Mouse (Mus musculus) thymus, adult 2 months (tissue): Measurements from ENCODE around the gene Atp11a. TPM values are rescaled to one million over a fixed set of nuclear protein-coding genes. Genes with fewer than 3 reads are reported as not detected.

Experiments
- DNase-seq: peaks from one replicate; pipeline ENCODE4 v3.0.0; 2021
- H3K27ac ChIP-seq: fragments of 200-500 bp; 2 replicates; pipeline ENCODE4 v1.5.1; 2012; ENCODE audit warnings: low read length, control low read depth; ENCODE audit not compliant: control insufficient read depth, insufficient read depth
- H3K27me3 ChIP-seq: fragments of 200-500 bp; 2 replicates; pipeline ENCODE4 v1.6.1; 2012; ENCODE audit warnings: mild to moderate bottlenecking, low read length, moderate library complexity, mixed read lengths; ENCODE audit not compliant: control insufficient read depth, insufficient read depth
- H3K36me3 ChIP-seq: fragments of 200-500 bp; 2 replicates; pipeline ENCODE4 v1.6.1; 2012; ENCODE audit warnings: mild to moderate bottlenecking, low read length, moderate library complexity; ENCODE audit not compliant: control insufficient read depth, insufficient read depth
- H3K4me1 ChIP-seq: fragments of 200-500 bp; replicated peaks from 2 replicates; pipeline ENCODE4 v1.6.1; 2012; ENCODE audit warnings: low read length; ENCODE audit not compliant: control insufficient read depth, insufficient read depth
- H3K4me3 ChIP-seq: fragments of 200-500 bp; 2 replicates; pipeline ENCODE4 v1.5.1; 2012; ENCODE audit warnings: mild to moderate bottlenecking, low read length, control low read depth, moderate library complexity; ENCODE audit not compliant: control insufficient read depth, insufficient read depth
- CTCF ChIP-seq: fragments of 200-500 bp; IDR thresholded peaks from 2 replicates; pipeline ENCODE4 v1.5.1; 2012; ENCODE audit warnings: mild to moderate bottlenecking, control low read depth, low read length, moderate library complexity, borderline replicate concordance; ENCODE audit not compliant: control insufficient read depth, poor library complexity, insufficient read depth; ENCODE audit errors: extremely low read depth
- POLR2A ChIP-seq: fragments of 200-500 bp; IDR thresholded peaks from 2 replicates; pipeline ENCODE4 v1.6.1; 2012; ENCODE audit warnings: mild to moderate bottlenecking, low read length, control low read depth, moderate library complexity; ENCODE audit not compliant: control insufficient read depth, poor library complexity, insufficient read depth; ENCODE audit errors: extremely low read depth
- WGBS: fragments of 180-500 bp; shearing (Covaris S2); methylation state at CpG from one replicate; pipeline ENCODE4 v1.1.7; 2018; 5-methylcytosine and 5-hydroxymethylcytosine counted together
- polyA plus RNA-seq: library from polyadenylated mRNA; depleted of rRNA; stranded (reverse); fragments of >200 nt; gene quantifications from 2 replicates; pipeline ENCODE4 v1.2.3, GENCODE M21; 2012

Gene Atp11a
- polyA plus RNA-seq, 1 experiment = 64.8 TPM

GRCm38 (mm10) chr8:12851241-12851640 is 94.4 kb downstream of the Atp11a start:
- WGBS = 94% methylated on average over 10 of the region's 10 CpGs
- H3K27ac ChIP-seq = no peak overlapping the region
- no peaks in the 10 kb centered on the region for H3K27me3 ChIP-seq
- H3K36me3 ChIP-seq = no peaks in the 10 kb centered on the region
- H3K4me3 ChIP-seq = no peak overlapping the region
- no peak for DNase-seq
- TF ChIP-seq POLR2A (no peak), CTCF (no peak)
- H3K4me1 ChIP-seq = no peaks in the 10 kb centered on the region

DNA sequence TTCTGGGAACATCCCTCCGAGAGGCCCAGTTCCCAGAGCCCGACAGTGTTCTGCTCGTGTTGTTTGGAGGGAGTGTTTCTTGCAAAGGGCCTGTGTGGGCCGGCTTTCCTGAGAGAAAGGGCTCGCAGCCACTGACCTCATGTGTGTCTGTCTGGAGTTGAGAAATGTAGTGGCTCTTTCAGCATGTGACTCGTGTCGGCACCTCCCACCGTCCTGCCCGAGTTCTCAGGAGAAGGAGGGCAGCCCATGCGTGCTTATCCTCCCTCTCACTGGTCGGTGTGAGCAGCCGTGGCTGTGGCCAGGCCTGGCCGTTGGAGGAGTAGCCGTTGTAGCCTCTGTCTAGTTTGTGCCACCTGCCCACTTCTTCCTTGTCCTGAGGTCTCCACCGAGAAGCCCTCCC is 99.2 kb downstream of the Atp11a start:
- Histone ChIP-seq H3K27ac (no peak overlapping the region), H3K36me3 (no peaks in the 10 kb centered on the region), H3K4me3 (no peak overlapping the region), H3K4me1 (no peaks in the 10 kb centered on the region), H3K27me3 (no peaks in the 10 kb centered on the region)
- DNase-seq = no peak
- TF ChIP-seq CTCF (no peak), POLR2A (no peak)
- 96% methylated on average over 15 of the region's 15 CpGs for WGBS

DNA sequence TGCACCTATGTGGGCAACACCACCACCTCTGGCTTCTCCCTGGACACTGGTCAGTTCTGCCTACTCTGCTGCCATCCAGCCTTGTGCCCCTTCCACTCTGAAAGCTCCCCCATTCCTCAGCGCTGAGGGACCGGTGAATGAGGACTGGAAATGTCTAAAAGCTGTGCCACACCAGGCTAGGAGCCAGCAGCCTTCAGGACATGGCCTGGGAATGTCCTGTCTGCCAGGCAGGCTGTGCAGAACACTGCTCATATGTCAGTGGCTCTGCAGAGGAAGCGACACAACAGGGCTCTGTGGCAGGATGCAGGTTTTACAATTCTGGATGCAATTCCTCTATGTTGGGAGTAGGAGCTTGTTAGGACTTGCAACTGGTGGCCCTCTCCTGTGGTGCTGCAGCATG is 106.2 kb downstream of the Atp11a start:
- H3K4me1 ChIP-seq = no peaks in the 10 kb centered on the region
- H3K4me3 ChIP-seq = no peak overlapping the region
- no peaks in the 10 kb centered on the region for H3K36me3 ChIP-seq
- TF ChIP-seq CTCF (no peak), POLR2A (no peak)
- no peak overlapping the region for H3K27ac ChIP-seq
- no peak for DNase-seq
- WGBS = 90% methylated on average over 3 of the region's 3 CpGs
- no peaks in the 10 kb centered on the region for H3K27me3 ChIP-seq

GRCm38 (mm10) chr8:12863608-12864007 is 106.8 kb downstream of the Atp11a start:
- DNase-seq = no peak
- 93% methylated on average over 14 of the region's 14 CpGs for WGBS
- TF ChIP-seq CTCF (no peak), POLR2A (no peak)
- H3K36me3 ChIP-seq = no peaks in the 10 kb centered on the region
- no peaks in the 10 kb centered on the region for H3K27me3 ChIP-seq
- no peak overlapping the region for H3K27ac ChIP-seq
- H3K4me1 ChIP-seq = no peaks in the 10 kb centered on the region
- no peak overlapping the region for H3K4me3 ChIP-seq

DNA sequence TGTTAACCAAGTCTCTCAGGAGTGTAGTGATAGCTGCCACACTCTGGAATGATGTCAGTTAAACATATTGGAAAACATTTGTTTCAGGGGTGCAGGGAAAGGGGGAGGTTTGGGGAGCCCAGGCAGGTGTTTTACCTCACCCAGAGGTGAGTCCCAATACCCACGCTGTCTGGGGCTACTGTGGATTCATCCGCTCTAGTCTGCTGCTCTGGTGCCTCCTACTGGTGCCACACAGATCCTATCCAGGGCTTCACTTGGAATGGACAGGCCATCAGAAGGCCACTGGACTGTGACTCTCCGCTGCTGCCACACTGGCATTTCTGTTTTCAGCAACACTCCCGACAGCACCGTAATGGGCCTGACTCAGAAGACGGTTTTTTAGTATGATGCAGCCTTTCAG is 109.0 kb downstream of the Atp11a start:
- 95% methylated on average over 6 of the region's 6 CpGs for WGBS
- H3K27ac ChIP-seq = no peak overlapping the region
- H3K4me3 ChIP-seq = no peak overlapping the region
- DNase-seq = no peak
- no peaks in the 10 kb centered on the region for H3K27me3 ChIP-seq
- H3K36me3 ChIP-seq = no peaks in the 10 kb centered on the region
- TF ChIP-seq CTCF (no peak), POLR2A (no peak)
- H3K4me1 ChIP-seq = no peaks in the 10 kb centered on the region

- Histone ChIP-seq H3K27ac (no peak overlapping the region), H3K36me3 (no peaks in the 10 kb centered on the region), H3K4me1 (peaks cover 18% of the 10 kb centered on the region), H3K27me3 (no peaks in the 10 kb centered on the region), H3K4me3 (no peak overlapping the region)
- DNase-seq = no peak
- WGBS = 79% methylated on average over 3 of the region's 3 CpGs
- TF ChIP-seq POLR2A (no peak), CTCF (no peak)
These were observed 112.8 kb downstream of the Atp11a start for GRCm38 (mm10) chr8:12869661-12870060.

DNA sequence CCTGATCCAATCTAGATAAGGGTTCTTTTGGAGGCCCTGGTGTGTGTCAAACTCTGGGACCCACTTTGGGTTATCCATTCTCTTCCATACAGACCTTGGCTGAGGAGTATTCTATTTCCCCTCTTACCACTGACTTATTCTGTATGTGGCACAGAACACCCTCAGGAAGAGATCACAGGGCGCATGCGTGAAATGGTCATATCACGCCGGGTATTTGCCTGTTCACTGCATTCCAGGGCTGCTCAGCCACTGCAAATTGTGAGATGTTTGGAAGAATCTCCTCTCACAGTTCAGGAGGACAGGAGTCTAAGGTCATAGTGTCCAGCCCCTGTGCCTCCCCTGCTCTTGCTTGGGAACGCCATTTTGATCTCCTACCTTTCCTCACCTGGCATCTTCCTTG is 113.8 kb downstream of the Atp11a start:
- no peak overlapping the region for H3K4me3 ChIP-seq
- H3K27me3 ChIP-seq = no peaks in the 10 kb centered on the region
- 91% methylated on average over 5 of the region's 5 CpGs for WGBS
- no peaks in the 10 kb centered on the region for H3K36me3 ChIP-seq
- H3K27ac ChIP-seq = no peak overlapping the region
- DNase-seq = no peak
- H3K4me1 ChIP-seq = peaks cover 23% of the 10 kb centered on the region
- TF ChIP-seq CTCF = no peak
- TF ChIP-seq POLR2A = no peak
